Mouse (Mus musculus) olfactory bulb, adult 2 months (tissue): ENCODE results near the gene Fam43a. TPM values are rescaled to one million over a fixed set of nuclear protein-coding genes. Genes with fewer than 3 reads are reported as not detected.

Source experiments
- H3K27ac ChIP-seq: fragments of 200-500 bp; 2 replicates; pipeline ENCODE4 v1.5.1; 2012; ENCODE audit warnings: low read depth, low read length; ENCODE audit not compliant: insufficient read depth
- H3K4me1 ChIP-seq: fragments of 200-500 bp; 2 replicates; pipeline ENCODE4 v1.6.1; 2012; ENCODE audit warnings: low read length; ENCODE audit not compliant: control insufficient read depth, insufficient read depth
- H3K4me3 ChIP-seq: fragments of 200-500 bp; 2 replicates; pipeline ENCODE4 v1.5.1; 2012; ENCODE audit warnings: mild to moderate bottlenecking, low read depth, low read length, moderate library complexity; ENCODE audit not compliant: insufficient read depth
- CTCF ChIP-seq: fragments of 200-500 bp; IDR thresholded peaks from 2 replicates; pipeline ENCODE4 v1.5.1; 2012; ENCODE audit warnings: low read depth, mild to moderate bottlenecking, low read length, moderate library complexity; ENCODE audit not compliant: insufficient read depth
- POLR2A ChIP-seq: fragments of 200-500 bp; IDR thresholded peaks from 2 replicates; pipeline ENCODE4 v1.6.1; 2012; ENCODE audit warnings: mild to moderate bottlenecking, low read depth, low read length, moderate library complexity; ENCODE audit not compliant: insufficient read depth
- WGBS: fragments of 180-500 bp; shearing (Covaris S2); methylation state at CpG from one replicate; pipeline ENCODE4 v1.1.7; 2018; 5-methylcytosine and 5-hydroxymethylcytosine counted together
- polyA plus RNA-seq: library from polyadenylated mRNA; stranded (reverse); fragments of >200 nt; gene quantifications from 2 replicates; pipeline ENCODE4 v1.2.4, GENCODE M21; 2012; ENCODE audit warnings: low replicate concordance; ENCODE audit not compliant: missing spikeins, insufficient read depth, insufficient read length

Fam43a gene
- polyA plus RNA-seq, 1 experiment = not detected

- whole genome bisulfite sequencing = 90% methylated on average over 2 of the region's 2 CpGs
- Histone ChIP-seq H3K4me1 (no peaks in the 10 kb centered on the region), H3K4me3 (no peak overlapping the region), H3K27ac (no peak overlapping the region)
- TF ChIP-seq POLR2A (no peak), CTCF (no peak)
These were observed 25.1 kb downstream of the Fam43a start for GRCm38 (mm10) chr16:30624640-30625039.

DNA sequence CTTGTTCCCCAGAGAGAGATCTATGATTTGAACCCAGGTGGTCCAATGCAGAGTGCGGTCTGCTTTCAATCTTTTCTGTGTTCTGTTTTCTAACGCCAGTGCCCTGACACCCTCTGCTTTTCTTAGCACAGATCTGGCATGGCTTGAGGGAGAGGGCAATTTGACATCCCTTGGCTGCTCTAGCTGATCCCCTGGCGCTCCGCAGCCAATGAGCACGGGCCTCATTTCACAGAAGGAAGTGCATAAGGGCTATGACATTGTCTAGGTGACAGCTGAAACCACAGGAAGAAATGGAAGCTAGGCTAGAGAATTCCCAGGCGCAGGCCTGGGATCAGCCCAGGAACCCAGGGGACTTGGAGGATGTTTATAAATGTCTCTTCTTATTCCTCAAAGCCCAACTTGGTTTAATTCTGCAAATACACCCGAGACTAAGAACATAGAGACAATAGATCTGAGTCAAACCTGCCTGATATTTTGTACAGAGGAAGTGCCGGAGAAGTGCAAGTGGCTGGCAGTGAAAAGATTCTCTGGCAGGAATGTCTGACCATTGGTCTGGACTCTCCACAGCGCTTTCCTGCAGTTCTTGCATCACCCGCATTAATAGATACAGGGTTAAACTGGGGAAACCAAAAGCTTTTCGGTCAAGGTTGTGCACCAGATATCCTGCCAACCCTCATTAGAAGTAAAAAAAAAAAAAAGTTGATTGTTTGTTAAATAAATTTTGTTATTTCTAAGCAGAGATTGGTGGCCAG, 28.2 kb downstream of the Fam43a start:
- TF ChIP-seq CTCF (no peak), POLR2A (no peak)
- H3K4me1 ChIP-seq = no peaks in the 10 kb centered on the region
- no peak overlapping the region for H3K4me3 ChIP-seq
- WGBS = 74% methylated on average over 11 of the region's 11 CpGs
- H3K27ac ChIP-seq = no peak overlapping the region

- no peak overlapping the region for H3K4me3 ChIP-seq
- WGBS = 69% methylated on average over 6 of the region's 6 CpGs
- no peak for TF ChIP-seq POLR2A
- no peak for TF ChIP-seq CTCF
- no peaks in the 10 kb centered on the region for H3K4me1 ChIP-seq
- no peak overlapping the region for H3K27ac ChIP-seq
These were observed 28.9 kb downstream of the Fam43a start for GRCm38 (mm10) chr16:30628401-30628800.

DNA sequence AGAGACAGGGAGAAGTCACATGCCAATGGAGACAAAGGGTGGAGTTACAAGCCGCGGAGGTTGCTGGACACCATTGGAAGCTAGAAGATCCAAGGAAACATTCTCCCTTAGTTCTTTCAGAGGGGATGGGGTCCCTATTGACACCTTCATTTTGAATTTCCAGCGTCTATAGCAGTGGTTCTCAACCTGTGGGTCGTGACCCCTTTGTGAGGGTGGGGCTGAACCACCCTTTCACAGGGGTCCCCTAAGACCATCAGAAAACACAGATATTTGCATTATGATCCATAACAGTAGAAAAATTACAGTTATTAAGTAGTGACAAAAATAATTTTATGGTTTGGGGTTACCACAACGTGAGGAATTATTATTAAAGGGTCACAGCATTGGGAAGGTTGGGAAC, 30.0 kb downstream of the Fam43a start:
- WGBS = 92% methylated on average over 5 of the region's 5 CpGs
- Histone ChIP-seq H3K27ac (no peak overlapping the region), H3K4me1 (0 out of 2 replicates have a peak, but pooled peaks cover 3% of the 10 kb centered on the region), H3K4me3 (no peak overlapping the region)
- TF ChIP-seq POLR2A = no peak
- TF ChIP-seq CTCF = no peak

GRCm38 (mm10) chr16:30633906-30634746, 34.6 kb downstream of the Fam43a start:
- Histone ChIP-seq H3K27ac (no peak overlapping the region), H3K4me3 (no peak overlapping the region), H3K4me1 (0 out of 2 replicates have a peak, but pooled peaks cover 6% of the 10 kb centered on the region)
- TF ChIP-seq CTCF = no peak
- no peak for TF ChIP-seq POLR2A
- WGBS = 71% methylated on average over 8 of the region's 8 CpGs

DNA sequence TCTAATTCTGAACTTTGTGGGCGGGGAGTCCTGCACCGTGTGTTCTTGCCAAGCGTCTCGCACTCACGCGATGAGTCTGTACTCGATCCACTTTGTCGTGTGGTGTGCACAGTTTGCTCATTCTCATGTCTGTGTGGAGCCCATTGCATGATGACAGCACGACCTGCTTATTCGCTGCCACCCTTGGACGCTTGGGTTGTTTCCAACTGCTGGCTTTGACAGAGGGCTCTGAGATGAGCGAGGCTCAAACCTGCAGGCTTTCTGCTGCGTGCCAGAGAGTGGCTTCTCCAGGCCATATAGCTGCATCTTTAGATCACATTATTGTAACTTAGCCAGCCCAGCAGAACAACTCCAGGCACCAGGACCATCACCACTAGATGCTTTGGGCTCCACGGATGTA, 39.1 kb downstream of the Fam43a start:
- no peak overlapping the region for H3K27ac ChIP-seq
- TF ChIP-seq POLR2A (no peak), CTCF (no peak)
- WGBS = 92% methylated on average over 14 of the region's 14 CpGs
- H3K4me3 ChIP-seq = no peak overlapping the region
- H3K4me1 ChIP-seq = 0 out of 2 replicates have a peak, but pooled peaks cover 6% of the 10 kb centered on the region

- H3K27ac ChIP-seq = no peak overlapping the region
These were observed 41.1 kb downstream of the Fam43a start for GRCm38 (mm10) chr16:30640591-30640990.

DNA sequence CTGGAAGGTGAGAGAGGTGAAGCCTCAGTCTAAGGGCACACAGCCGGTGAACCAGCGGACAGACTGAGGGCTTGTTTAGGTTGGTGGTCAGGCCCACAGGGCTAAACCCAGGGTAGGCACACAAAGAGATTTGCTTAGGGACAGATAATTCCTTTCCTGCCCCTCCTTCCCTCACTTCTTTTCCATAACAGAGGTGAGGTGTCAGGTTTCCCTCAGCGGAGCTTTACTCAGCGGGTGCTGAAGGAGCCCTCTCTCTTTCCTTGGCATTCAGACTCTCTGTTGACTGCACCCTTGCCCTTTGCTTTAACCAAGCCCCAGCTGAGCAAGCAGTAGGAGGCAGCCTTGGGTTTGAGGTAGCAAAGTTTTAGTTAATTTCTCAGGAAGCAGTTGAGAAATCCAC, 41.9 kb downstream of the Fam43a start:
- Histone ChIP-seq H3K4me1 (peaks cover 14% of the 10 kb centered on the region), H3K27ac (no peak overlapping the region), H3K4me3 (no peak overlapping the region)
- 83% methylated on average over 4 of the region's 4 CpGs for WGBS
- TF ChIP-seq CTCF (no peak), POLR2A (no peak)

More at GRCm38 (mm10) chr16:30640591-30640990, 41.1 kb downstream of the Fam43a start:
- Histone ChIP-seq H3K4me1 (peaks cover 9% of the 10 kb centered on the region), H3K4me3 (no peak overlapping the region)
- WGBS = 71% methylated on average over 2 of the region's 2 CpGs
- TF ChIP-seq POLR2A (no peak), CTCF (no peak)

DNA sequence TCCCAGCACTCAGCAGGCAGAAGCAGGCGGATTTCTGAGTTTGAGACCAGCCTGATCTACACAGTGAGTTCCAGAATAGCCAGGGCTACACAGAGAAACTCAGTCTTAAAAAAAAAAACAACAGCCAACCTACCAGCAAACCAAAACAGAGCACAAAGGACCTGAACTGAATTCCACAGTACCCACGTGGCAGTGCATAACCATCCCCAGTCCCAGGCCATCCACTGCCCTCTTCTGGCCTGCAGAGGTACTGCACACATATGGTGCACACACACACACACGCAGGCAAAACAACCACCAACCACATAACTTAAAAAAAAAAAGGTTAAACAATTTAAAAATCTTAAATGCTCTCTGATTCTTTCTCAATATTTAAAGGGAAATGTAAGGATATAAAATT, 42.7 kb downstream of the Fam43a start:
- H3K4me1 ChIP-seq = peaks cover 18% of the 10 kb centered on the region
- WGBS = 83% methylated on average over 3 of the region's 3 CpGs
- no peak overlapping the region for H3K4me3 ChIP-seq
- H3K27ac ChIP-seq = no peak overlapping the region
- TF ChIP-seq CTCF (no peak), POLR2A (no peak)
